Mouse (Mus musculus): ENCODE data around the gene Ndst2. TPM values are rescaled to one million over a fixed set of nuclear protein-coding genes. Genes with fewer than 3 reads are reported as not detected.

Ndst2 gene
- polyA plus RNA-seq, 1 experiment: 4.8 TPM

Other genes starting within 250 kb of the Ndst2 start
- gene Mss51, start 237.7 kb downstream of the Ndst2 start, polyA plus RNA-seq (2012; ENCODE audit: insufficient read depth, insufficient read length, missing spikeins): not detected in 2 replicates
- gene Ppp3cb, start 188.0 kb downstream of the Ndst2 start, polyA plus RNA-seq (2012; ENCODE audit: insufficient read depth, insufficient read length, missing spikeins): 53.9 and 58.3 TPM in 2 replicates
- gene Usp54, start 93.5 kb downstream of the Ndst2 start, polyA plus RNA-seq (2012; ENCODE audit: insufficient read depth, insufficient read length, missing spikeins): 1.5 and 2.0 TPM in 2 replicates
- gene Myoz1, start 78.0 kb downstream of the Ndst2 start, polyA plus RNA-seq (2012; ENCODE audit: insufficient read depth, insufficient read length, missing spikeins): 27.3 and 47.5 TPM in 2 replicates
- 0.63 and 1.8 TPM in 2 replicates for gene Synpo2l, start 66.2 kb downstream of the Ndst2 start, polyA plus RNA-seq (2012; ENCODE audit: insufficient read depth, insufficient read length, missing spikeins)
- gene Sec24c, start 60.3 kb downstream of the Ndst2 start, polyA plus RNA-seq (2012; ENCODE audit: insufficient read depth, insufficient read length, missing spikeins): 27.2 and 38.4 TPM in 2 replicates
- gene Fut11, start 39.6 kb downstream of the Ndst2 start, polyA plus RNA-seq (2012; ENCODE audit: insufficient read depth, insufficient read length, missing spikeins): 1.6 and 3.3 TPM in 2 replicates
- 233 and 294 TPM in 2 replicates for gene Chchd1, start 31.6 kb downstream of the Ndst2 start, polyA plus RNA-seq (2012; ENCODE audit: insufficient read depth, insufficient read length, missing spikeins)
- 22.1 and 28.2 TPM in 2 replicates for gene Zswim8, start 27.0 kb downstream of the Ndst2 start, polyA plus RNA-seq (2012; ENCODE audit: insufficient read depth, insufficient read length, missing spikeins)
- gene Camk2g, start 59.5 kb upstream of the Ndst2 start, polyA plus RNA-seq (2012; ENCODE audit: insufficient read depth, insufficient read length, missing spikeins): 9.3 and 12.8 TPM in 2 replicates
- 9.6 and 11.6 TPM in 2 replicates for gene Plau, start 102.1 kb upstream of the Ndst2 start, polyA plus RNA-seq (2012; ENCODE audit: insufficient read depth, insufficient read length, missing spikeins)
- 28.5 and 34.3 TPM in 2 replicates for gene Vcl, start 194.8 kb upstream of the Ndst2 start, polyA plus RNA-seq (2012; ENCODE audit: insufficient read depth, insufficient read length, missing spikeins)

Measured in brown adipose tissue, adult 24 weeks (tissue).